Comparison of ENCODE assay signal across 23 mouse cellular contexts in genomic region chr2:103070586-103070985, GRCm38 (mm10).
"Had no signal": no experiment of that assay in that cellular context is flagged by ENCODE, and none has a peak within 500 bp of the region (broad histone marks: within the 10 kb centered on the region; RNA-seq: fewer than 3 reads in every experiment).

No protein-coding gene starts in this region.

- H3K4me3 ChIP-seq: intestine, embryonic 15.5 days; layer of hippocampus, adult 2 months; limb, embryonic 10.5 days; limb, embryonic 13.5 days; lung, embryonic 15.5 days; midbrain, embryonic 12.5 days; midbrain, embryonic 15.5 days; neural tube, embryonic 12.5 days; neural tube, embryonic 15.5 days had no signal

- H3K9ac ChIP-seq: intestine, embryonic 15.5 days; limb, embryonic 13.5 days; liver, embryonic 14.5 days; liver, postnatal 0 days; lung, embryonic 15.5 days; midbrain, embryonic 12.5 days; midbrain, embryonic 15.5 days; neural tube, embryonic 12.5 days; neural tube, embryonic 15.5 days had no signal

- H3K36me3 ChIP-seq: intestine, embryonic 15.5 days; limb, embryonic 10.5 days; limb, embryonic 13.5 days; lung, embryonic 15.5 days; midbrain, embryonic 12.5 days; midbrain, embryonic 15.5 days; neural tube, embryonic 12.5 days; neural tube, embryonic 15.5 days had no signal

- H3K4me2 ChIP-seq: intestine, embryonic 15.5 days; limb, embryonic 13.5 days; liver, embryonic 11.5 days; midbrain, embryonic 12.5 days; neural tube, embryonic 12.5 days had no signal

- ATAC-seq: intestine, embryonic 15.5 days; liver, postnatal 0 days; midbrain, embryonic 15.5 days had no signal

- H3K9me3 ChIP-seq: intestine, embryonic 15.5 days; limb, embryonic 10.5 days; limb, embryonic 13.5 days; lung, embryonic 15.5 days; midbrain, embryonic 12.5 days; midbrain, embryonic 15.5 days; neural tube, embryonic 12.5 days; neural tube, embryonic 15.5 days had no signal

- H3K27ac ChIP-seq: intestine, embryonic 15.5 days; layer of hippocampus, adult 2 months; limb, embryonic 10.5 days; limb, embryonic 13.5 days; liver, embryonic 14.5 days; macrophage; midbrain, embryonic 12.5 days; midbrain, embryonic 15.5 days; neural tube, embryonic 12.5 days; neural tube, embryonic 15.5 days; stomach, postnatal 0 days had no signal

- H3K27me3 ChIP-seq: intestine, embryonic 15.5 days; limb, embryonic 13.5 days; lung, embryonic 15.5 days; midbrain, embryonic 12.5 days; midbrain, embryonic 15.5 days; neural tube, embryonic 12.5 days; neural tube, embryonic 15.5 days had no signal

- DNase-seq: kidney, adult 11 months; kidney, adult 8-10 months; kidney, postnatal 25 days; layer of hippocampus, adult 9-11 months; liver, postnatal 0 days; right cerebral cortex, adult 18-20 months; right cerebral cortex, postnatal 14 days; right cerebral cortex, postnatal 4 days; thymus, adult 2 months; thymus, postnatal 14 days had no signal

- H3K4me1 ChIP-seq: intestine, embryonic 15.5 days had no signal
